Mouse (Mus musculus): ENCODE measurements at regions not wholly inside any gene's neighbourhood (a gene's known extent, or its start where the extent isn't known, plus 50 kb on each side); places are given as distances from the start of the nearest gene placed in this dataset.

DNA sequence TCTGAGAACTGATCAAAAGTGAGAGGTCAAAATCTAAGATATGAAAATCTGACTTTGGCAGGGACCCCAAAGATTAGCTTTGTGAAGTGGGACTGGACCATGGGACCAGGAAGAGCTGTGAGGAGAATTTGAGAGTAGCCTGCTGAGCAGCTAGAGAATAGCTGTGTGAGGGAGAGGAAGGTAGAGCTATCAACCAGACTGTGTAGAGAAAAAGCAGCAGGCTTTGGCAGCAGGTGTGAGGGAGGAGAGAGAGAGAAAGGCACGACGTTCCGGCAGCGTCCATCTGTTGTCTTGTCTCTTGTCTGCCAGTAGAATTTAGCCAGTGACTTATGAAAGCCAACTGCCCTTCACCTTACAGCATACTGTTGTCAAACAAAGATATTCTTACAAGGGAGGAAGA, 412.1 kb downstream of the Slitrk2 start:
- DNase-seq (ENCODE audit: low read depth, low spot score) = no peak

- DNase-seq (ENCODE audit: low read depth, low spot score) = peak; percentile 30
Measured at GRCm38 (mm10) chrX:67062509-67063030, 413.5 kb downstream of the Slitrk2 start.

- peak; percentile 1 for DNase-seq (ENCODE audit: low read depth, low spot score)
Measured at GRCm38 (mm10) chrX:67092395-67092794, 443.3 kb downstream of the Slitrk2 start.

Data from mesoderm, embryonic 11.5 days (tissue).